Mouse (Mus musculus): ENCODE measurements at regions not wholly inside any gene's neighbourhood (a gene's known extent, or its start where the extent isn't known, plus 50 kb on each side); places are given as distances from the start of the nearest gene placed in this dataset.

DNA sequence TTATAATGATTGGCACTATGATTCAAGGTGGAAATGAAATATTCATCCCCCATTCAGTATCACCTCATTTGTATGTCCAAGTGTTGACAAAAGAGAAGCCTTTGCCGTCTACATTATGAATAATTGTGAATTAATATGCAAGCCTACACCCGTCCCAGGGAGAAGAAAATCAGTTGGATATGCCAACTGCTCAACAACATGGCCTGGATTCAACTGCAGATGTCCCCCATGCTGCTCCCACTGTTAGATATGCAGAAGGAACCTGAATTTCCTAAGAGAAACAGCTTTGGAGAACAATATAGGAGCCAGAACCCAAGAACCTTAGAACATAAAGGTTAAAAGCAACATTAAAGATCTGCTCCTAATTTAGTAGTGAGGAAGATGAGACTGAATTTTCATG is 211.7 kb upstream of the Il12b start:
- H3K27me3 ChIP-seq (replicated peaks): no peaks in the 10 kb centered on the region
- ATAC-seq (ENCODE audit: insufficient number of reproducible peaks, low FRiP score): no peak
- H3K4me1 ChIP-seq (replicated peaks): no peaks in the 10 kb centered on the region
- no peak overlapping the region for H3K4me3 ChIP-seq
- no peak overlapping the region for H3K27ac ChIP-seq (ENCODE audit: poor library complexity, severe bottlenecking)
- no peak overlapping the region for H3K4me2 ChIP-seq
- WGBS: 70% methylated on average over 2 of the region's 2 CpGs
- H3K9ac ChIP-seq: no peak overlapping the region
- no peaks in the 10 kb centered on the region for H3K36me3 ChIP-seq
- H3K9me3 ChIP-seq (replicated peaks): no peaks in the 10 kb centered on the region

DNA sequence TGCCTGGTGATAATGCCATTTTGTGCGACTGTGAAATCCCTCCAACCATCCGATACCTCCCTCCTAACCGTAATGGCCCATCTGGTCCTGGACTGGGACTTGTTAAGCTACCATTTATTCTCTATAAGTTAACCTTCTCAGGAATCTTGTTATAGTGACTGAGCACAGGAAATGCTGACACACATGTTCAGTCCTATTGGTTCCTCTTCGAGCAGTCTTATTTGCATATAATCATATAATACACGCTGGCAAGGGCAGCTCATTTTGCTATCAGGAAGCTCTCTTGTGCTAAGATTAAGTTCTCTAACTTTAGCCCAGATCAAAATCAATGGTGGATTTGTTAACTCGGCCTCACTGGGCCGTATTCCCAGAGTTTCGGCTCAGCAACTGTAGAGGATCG is 206.1 kb upstream of the Il12b start:
- Histone ChIP-seq H3K9me3 (replicated peaks) (no peaks in the 10 kb centered on the region), H3K27ac (ENCODE audit: poor library complexity, severe bottlenecking) (no peak overlapping the region), H3K36me3 (no peaks in the 10 kb centered on the region), H3K4me3 (no peak overlapping the region), H3K9ac (no peak overlapping the region), H3K27me3 (replicated peaks) (no peaks in the 10 kb centered on the region), H3K4me1 (replicated peaks) (no peaks in the 10 kb centered on the region), H3K4me2 (no peak overlapping the region)
- WGBS: 80% methylated on average over 9 of the region's 9 CpGs
- no peak for ATAC-seq (ENCODE audit: insufficient number of reproducible peaks, low FRiP score)

DNA sequence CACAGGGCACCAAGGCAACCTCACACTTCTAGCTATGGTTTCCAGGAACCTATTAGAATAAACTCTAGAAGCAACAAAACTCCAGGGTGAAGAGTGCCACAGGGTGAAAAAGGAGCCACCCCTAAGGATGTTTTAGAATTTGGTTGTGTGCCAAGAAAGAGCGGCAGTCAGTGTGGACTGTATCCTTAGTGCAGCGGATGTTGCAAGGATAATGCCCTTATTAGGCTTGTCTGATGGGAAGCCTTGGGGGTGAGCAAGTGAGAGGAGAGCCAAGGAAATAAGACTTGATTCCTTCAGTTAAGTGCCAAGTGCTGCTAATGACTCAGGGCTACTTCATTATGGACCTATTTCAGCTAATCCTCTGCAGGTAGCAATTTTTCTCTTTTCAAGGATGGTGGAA is 197.1 kb upstream of the Il12b start:
- WGBS: 63% methylated on average over 2 of the region's 2 CpGs
- no peaks in the 10 kb centered on the region for H3K27me3 ChIP-seq (replicated peaks)
- ATAC-seq (ENCODE audit: insufficient number of reproducible peaks, low FRiP score): no peak
- H3K9me3 ChIP-seq (replicated peaks): no peaks in the 10 kb centered on the region
- H3K9ac ChIP-seq: no peak overlapping the region
- H3K4me2 ChIP-seq: no peak overlapping the region
- H3K36me3 ChIP-seq: no peaks in the 10 kb centered on the region
- no peak overlapping the region for H3K4me3 ChIP-seq
- H3K27ac ChIP-seq (ENCODE audit: poor library complexity, severe bottlenecking): no peak overlapping the region
- H3K4me1 ChIP-seq (replicated peaks): no peaks in the 10 kb centered on the region

GRCm38 (mm10) chr11:44204384-44204783 is 195.5 kb upstream of the Il12b start:
- H3K4me2 ChIP-seq: no peak overlapping the region
- no peaks in the 10 kb centered on the region for H3K9me3 ChIP-seq (replicated peaks)
- H3K36me3 ChIP-seq: no peaks in the 10 kb centered on the region
- H3K4me1 ChIP-seq (replicated peaks): no peaks in the 10 kb centered on the region
- H3K9ac ChIP-seq: no peak overlapping the region
- no peaks in the 10 kb centered on the region for H3K27me3 ChIP-seq (replicated peaks)
- no peak overlapping the region for H3K27ac ChIP-seq (ENCODE audit: poor library complexity, severe bottlenecking)
- no peak overlapping the region for H3K4me3 ChIP-seq
- WGBS: 51% methylated on average over 3 of the region's 3 CpGs
- no peak for ATAC-seq (ENCODE audit: insufficient number of reproducible peaks, low FRiP score)

GRCm38 (mm10) chr11:44206866-44207265 is 193.0 kb upstream of the Il12b start:
- Histone ChIP-seq H3K4me2 (no peak overlapping the region), H3K36me3 (no peaks in the 10 kb centered on the region), H3K27ac (ENCODE audit: poor library complexity, severe bottlenecking) (no peak overlapping the region), H3K4me3 (no peak overlapping the region), H3K9me3 (replicated peaks) (no peaks in the 10 kb centered on the region), H3K27me3 (replicated peaks) (no peaks in the 10 kb centered on the region), H3K4me1 (replicated peaks) (no peaks in the 10 kb centered on the region), H3K9ac (no peak overlapping the region)
- no peak for ATAC-seq (ENCODE audit: insufficient number of reproducible peaks, low FRiP score)
- 76% methylated on average over 4 of the region's 4 CpGs for whole genome bisulfite sequencing

GRCm38 (mm10) chr11:44211871-44212441 is 187.9 kb upstream of the Il12b start:
- 53% methylated on average over 9 of the region's 9 CpGs for WGBS
- Histone ChIP-seq H3K4me2 (no peak overlapping the region), H3K4me3 (no peak overlapping the region), H3K27ac (ENCODE audit: poor library complexity, severe bottlenecking) (no peak overlapping the region), H3K9ac (no peak overlapping the region), H3K36me3 (no peaks in the 10 kb centered on the region), H3K27me3 (replicated peaks) (no peaks in the 10 kb centered on the region), H3K9me3 (replicated peaks) (no peaks in the 10 kb centered on the region), H3K4me1 (replicated peaks) (no peaks in the 10 kb centered on the region)
- ATAC-seq (ENCODE audit: insufficient number of reproducible peaks, low FRiP score): no peak

DNA sequence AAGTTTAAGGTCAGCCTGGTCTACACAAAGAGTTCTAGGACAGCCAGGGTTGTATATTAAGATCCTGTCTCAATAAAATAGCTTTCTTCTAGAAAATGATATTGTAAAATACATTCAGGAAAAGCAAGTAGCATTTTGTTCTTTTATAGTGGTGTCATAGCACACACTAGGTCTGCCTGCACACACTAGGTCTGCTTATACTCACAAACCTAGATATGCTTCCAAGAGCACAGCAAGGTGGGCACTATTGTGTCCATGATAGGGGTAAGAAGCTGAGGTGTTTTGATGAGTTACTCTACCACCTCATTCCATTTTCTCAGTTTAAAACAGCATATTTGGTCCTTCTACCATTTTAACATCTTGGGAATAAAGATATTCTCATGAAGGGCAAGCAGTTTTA is 185.8 kb upstream of the Il12b start:
- no peak overlapping the region for H3K27ac ChIP-seq (ENCODE audit: poor library complexity, severe bottlenecking)
- H3K4me3 ChIP-seq: no peak overlapping the region
- H3K27me3 ChIP-seq (replicated peaks): no peaks in the 10 kb centered on the region
- no peaks in the 10 kb centered on the region for H3K9me3 ChIP-seq (replicated peaks)
- H3K4me1 ChIP-seq (replicated peaks): no peaks in the 10 kb centered on the region
- H3K9ac ChIP-seq: no peak overlapping the region
- no peak overlapping the region for H3K4me2 ChIP-seq
- no peak for ATAC-seq (ENCODE audit: insufficient number of reproducible peaks, low FRiP score)
- H3K36me3 ChIP-seq: no peaks in the 10 kb centered on the region

DNA sequence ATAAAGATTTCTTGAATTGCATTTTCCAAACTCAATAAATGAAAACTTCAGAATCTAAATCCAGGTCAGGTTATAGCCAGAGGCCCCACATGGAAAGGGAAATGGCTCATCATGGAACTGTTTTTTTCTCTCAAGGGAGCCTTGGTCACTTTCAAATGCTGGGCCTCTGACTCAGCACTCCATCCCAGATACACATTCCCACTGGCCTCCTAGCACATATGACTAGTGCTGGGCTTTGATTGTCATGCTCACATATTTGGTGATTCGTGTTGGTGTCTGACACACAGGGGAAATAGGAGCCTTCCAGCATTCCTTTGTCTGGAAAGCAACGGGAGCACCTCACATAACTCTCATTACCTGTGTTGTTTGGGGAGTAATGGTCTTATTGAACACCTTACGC is 183.5 kb upstream of the Il12b start:
- Histone ChIP-seq H3K4me3 (no peak overlapping the region), H3K4me2 (no peak overlapping the region), H3K36me3 (no peaks in the 10 kb centered on the region), H3K4me1 (replicated peaks) (no peaks in the 10 kb centered on the region), H3K9me3 (replicated peaks) (no peaks in the 10 kb centered on the region), H3K27me3 (replicated peaks) (no peaks in the 10 kb centered on the region), H3K9ac (no peak overlapping the region), H3K27ac (ENCODE audit: poor library complexity, severe bottlenecking) (no peak overlapping the region)
- no peak for ATAC-seq (ENCODE audit: insufficient number of reproducible peaks, low FRiP score)
- 75% methylated on average over 3 of the region's 3 CpGs for WGBS

DNA sequence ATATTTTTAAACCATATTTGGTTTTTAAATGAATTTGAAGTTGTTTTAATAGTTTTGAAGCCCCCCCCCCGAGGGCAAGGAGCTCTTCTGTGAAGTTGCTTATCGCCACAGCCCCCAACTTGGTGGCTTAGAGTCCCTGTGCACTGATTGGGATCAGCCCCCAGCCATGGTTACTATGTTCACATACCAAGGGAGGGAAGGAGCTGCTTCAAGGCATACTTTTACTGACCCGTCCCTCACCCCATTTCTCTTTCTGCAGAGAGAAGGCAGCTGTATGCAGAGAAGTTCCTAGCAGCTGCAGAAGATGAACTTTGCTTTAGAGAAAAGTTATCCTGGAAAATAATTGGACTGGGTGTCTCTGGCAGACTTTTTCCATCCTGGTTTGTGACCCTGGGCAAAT is 179.9 kb upstream of the Il12b start:
- H3K9ac ChIP-seq: no peak overlapping the region
- H3K36me3 ChIP-seq: no peaks in the 10 kb centered on the region
- 54% methylated on average over 3 of the region's 3 CpGs for WGBS
- no peak overlapping the region for H3K4me3 ChIP-seq
- no peaks in the 10 kb centered on the region for H3K27me3 ChIP-seq (replicated peaks)
- no peak for ATAC-seq (ENCODE audit: insufficient number of reproducible peaks, low FRiP score)
- no peaks in the 10 kb centered on the region for H3K9me3 ChIP-seq (replicated peaks)
- H3K4me2 ChIP-seq: no peak overlapping the region
- H3K27ac ChIP-seq (ENCODE audit: poor library complexity, severe bottlenecking): no peak overlapping the region
- no peaks in the 10 kb centered on the region for H3K4me1 ChIP-seq (replicated peaks)

- no peak overlapping the region for H3K27ac ChIP-seq (ENCODE audit: poor library complexity, severe bottlenecking)
- no peak overlapping the region for H3K9ac ChIP-seq
- 85% methylated on average over 5 of the region's 5 CpGs for WGBS
- no peaks in the 10 kb centered on the region for H3K36me3 ChIP-seq
- no peak overlapping the region for H3K4me2 ChIP-seq
- no peak overlapping the region for H3K4me3 ChIP-seq
- no peaks in the 10 kb centered on the region for H3K4me1 ChIP-seq (replicated peaks)
- 0 out of 2 replicates have a peak, but pooled peaks cover 3% of the 10 kb centered on the region for H3K27me3 ChIP-seq (replicated peaks)
- H3K9me3 ChIP-seq (replicated peaks): no peaks in the 10 kb centered on the region
- no peak for ATAC-seq (ENCODE audit: insufficient number of reproducible peaks, low FRiP score)
Observed at GRCm38 (mm10) chr11:44229996-44230395, 169.9 kb upstream of the Il12b start.

GRCm38 (mm10) chr11:44235456-44235855 is 164.4 kb upstream of the Il12b start:
- no peak for ATAC-seq (ENCODE audit: insufficient number of reproducible peaks, low FRiP score)
- Histone ChIP-seq H3K27ac (ENCODE audit: poor library complexity, severe bottlenecking) (no peak overlapping the region), H3K9me3 (replicated peaks) (no peaks in the 10 kb centered on the region), H3K36me3 (no peaks in the 10 kb centered on the region), H3K9ac (no peak overlapping the region), H3K4me1 (replicated peaks) (no peaks in the 10 kb centered on the region), H3K4me3 (no peak overlapping the region), H3K4me2 (no peak overlapping the region), H3K27me3 (replicated peaks) (no peaks in the 10 kb centered on the region; the same call in 1 of the 2 replicates)

DNA sequence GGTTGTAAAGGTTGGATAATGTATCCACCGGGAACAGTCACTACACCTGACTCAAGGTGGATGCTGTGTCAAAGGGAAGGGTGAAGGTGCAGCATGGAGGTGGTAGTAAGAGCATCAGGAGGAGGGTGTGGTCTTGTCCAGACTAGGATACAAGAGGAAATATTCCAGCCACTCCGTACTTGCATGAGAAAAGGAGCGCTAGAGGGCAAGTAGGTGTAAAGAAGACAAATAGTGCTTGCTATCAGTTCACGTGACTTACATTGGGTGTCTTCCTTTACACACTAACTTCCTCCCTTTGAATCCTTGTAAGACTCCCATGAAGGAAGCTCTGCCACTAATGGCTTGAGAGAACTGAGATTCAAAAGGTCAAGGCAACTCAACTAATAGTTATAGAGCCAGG is 161.8 kb upstream of the Il12b start:
- no peak for ATAC-seq (ENCODE audit: insufficient number of reproducible peaks, low FRiP score)
- 85% methylated on average over 4 of the region's 4 CpGs for WGBS
- no peak overlapping the region for H3K4me2 ChIP-seq

More for the DNA sequence above, 161.8 kb upstream of the Il12b start:
- H3K27me3 ChIP-seq (replicated peaks): no peaks in the 10 kb centered on the region; the same call in 1 of the 2 replicates
- H3K9me3 ChIP-seq (replicated peaks): no peaks in the 10 kb centered on the region
- no peak overlapping the region for H3K9ac ChIP-seq
- H3K36me3 ChIP-seq: no peaks in the 10 kb centered on the region
- no peak overlapping the region for H3K27ac ChIP-seq (ENCODE audit: poor library complexity, severe bottlenecking)
- H3K4me3 ChIP-seq: no peak overlapping the region
- peaks cover 7% of the 10 kb centered on the region for H3K4me1 ChIP-seq (replicated peaks)

All from heart, embryonic 12.5 days (tissue).